12 mouse cellular contexts compared by ENCODE assay signal in the genomic region with DNA sequence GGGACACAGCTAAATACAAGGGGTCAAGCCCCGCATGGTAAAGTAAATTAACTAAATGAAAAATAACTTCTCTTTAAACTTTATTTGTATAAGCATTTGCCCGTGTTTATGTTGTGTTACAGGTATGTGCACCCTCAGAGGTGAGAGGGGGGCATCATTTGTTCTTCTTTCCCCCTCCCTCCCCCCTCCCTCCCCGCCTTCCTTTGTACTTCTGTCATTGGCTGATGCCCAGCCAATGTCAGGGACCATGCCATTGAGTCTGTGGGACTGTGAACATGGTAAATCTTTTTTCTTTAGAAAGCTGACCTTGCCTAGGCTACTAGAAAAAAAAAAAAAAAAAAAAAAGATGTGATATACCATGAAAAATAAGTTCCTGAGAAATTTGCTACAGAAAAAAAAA.
A peak's percentile ranks its signal among the peaks of the same experiment; 100 is the strongest.
DNase-seq lines count a peak whose midpoint lies in the region; ATAC-seq and TF ChIP-seq lines count a peak whose summit lies in the region.
"Had no signal": no experiment of that assay in that cellular context is flagged by ENCODE, and none has a peak within 500 bp of the region (broad histone marks: within the 10 kb centered on the region; RNA-seq: fewer than 3 reads in every experiment).

No protein-coding gene starts in this region.

- WGBS in kidney, embryonic 16.5 days = 63% methylated on average over 3 of the region's 3 CpGs
- WGBS in kidney, embryonic 14.5 days = 75% methylated on average over 3 of the region's 3 CpGs
- WGBS in hindbrain, embryonic 16.5 days = 65% methylated on average over 3 of the region's 3 CpGs

- no peak for TF ChIP-seq POLR2A in MEL (IDR thresholded peaks at IDR 0.05; ENCODE audit: control insufficient read depth in 1 of 2, insufficient read depth in 1 of 2, low read depth in 1 of 2, low read length in 2 of 2, poor library complexity in 1 of 2)

- H3K27ac ChIP-seq in gastrocnemius, adult 2 months = peak overlapping the region; percentile 71
- H3K27ac ChIP-seq in kidney, embryonic 16.5 days (ENCODE audit: low read length) = no peak overlapping the region
- no peak overlapping the region for H3K27ac ChIP-seq in kidney, embryonic 14.5 days (ENCODE audit: low read depth, low read length)
- H3K27ac ChIP-seq in MEL (ENCODE audit: control insufficient read depth, low read depth, low read length) = peak overlapping the region; percentile 79
- H3K27ac ChIP-seq in hindbrain, embryonic 16.5 days (ENCODE audit: low read depth, low read length) = peak overlapping the region; percentile 42; the same call in 1 of the 2 replicates
- H3K27ac ChIP-seq: liver, embryonic 14.5 days; midbrain, embryonic 15.5 days; stomach, postnatal 0 days had no signal

- peaks cover 2% of the 10 kb centered on the region; the same call in 1 of the 2 replicates for H3K79me2 ChIP-seq in MEL (ENCODE audit: control insufficient read depth, insufficient read depth, low read length, poor library complexity)

- DNase-seq in gastrocnemius, adult 2 months = no peak
- DNase-seq in gastrocnemius, postnatal 25 days = no peak
- peak; percentile 62 for DNase-seq in MEL (ENCODE audit: low read depth, low spot score)
- DNase-seq: thymus, postnatal 25 days had no signal

- H3K4me1 ChIP-seq in kidney, embryonic 16.5 days (ENCODE audit: insufficient read depth, low read length) = peaks cover 16% of the 10 kb centered on the region
- 0 out of 2 replicates have a peak, but pooled peaks cover 3% of the 10 kb centered on the region for H3K4me1 ChIP-seq in kidney, embryonic 14.5 days (ENCODE audit: control insufficient read depth, insufficient read depth, low read length)
- peaks cover 15 to 29% of the 10 kb centered on the region in 2 experiments for H3K4me1 ChIP-seq in MEL (ENCODE audit: control insufficient read depth in 1 of 2, insufficient read depth in 2 of 2, low read length in 2 of 2)
- peaks cover 18% of the 10 kb centered on the region for H3K4me1 ChIP-seq in hindbrain, embryonic 16.5 days (ENCODE audit: control insufficient read depth, insufficient read depth, low read depth, low read length)

- TF ChIP-seq RAD21 in MEL (IDR thresholded peaks at IDR 0.05; ENCODE audit: low read depth, low read length) = no peak

- 0 out of 2 replicates have a peak overlapping the region, but pooled peaks have one; percentile 45 for H3K4me2 ChIP-seq in kidney, embryonic 16.5 days (replicated peaks; ENCODE audit: low read depth, low read length)
- no peak overlapping the region for H3K4me2 ChIP-seq in kidney, embryonic 14.5 days (replicated peaks; ENCODE audit: low read depth, low read length)
- H3K4me2 ChIP-seq in hindbrain, embryonic 16.5 days (ENCODE audit: low read length) = peak overlapping the region; percentile 34; the same call in 1 of the 2 replicates
- H3K4me2 ChIP-seq: heart, embryonic 12.5 days; midbrain, embryonic 15.5 days had no signal

- no peaks in the 10 kb centered on the region for H3K36me3 ChIP-seq in kidney, embryonic 16.5 days (ENCODE audit: insufficient read depth, low read length)
- no peaks in the 10 kb centered on the region for H3K36me3 ChIP-seq in kidney, embryonic 14.5 days (ENCODE audit: control insufficient read depth, insufficient read depth, low read length)
- peaks cover 0 to 27% of the 10 kb centered on the region in 2 experiments; a peak in 2 of 4 replicates for H3K36me3 ChIP-seq in MEL (ENCODE audit: control insufficient read depth in 1 of 2, insufficient read depth in 2 of 2, low read length in 2 of 2)
- H3K36me3 ChIP-seq in hindbrain, embryonic 16.5 days (ENCODE audit: control insufficient read depth, insufficient read depth, low read length) = no peaks in the 10 kb centered on the region
- H3K36me3 ChIP-seq: heart, embryonic 12.5 days; midbrain, embryonic 15.5 days had no signal

- no peaks in the 10 kb centered on the region for H3K27me3 ChIP-seq in kidney, embryonic 16.5 days (ENCODE audit: insufficient read depth, low read length)
- H3K27me3 ChIP-seq in kidney, embryonic 14.5 days (ENCODE audit: control insufficient read depth, insufficient read depth, low read length) = no peaks in the 10 kb centered on the region
- peaks cover 0 to 6% of the 10 kb centered on the region in 2 experiments; a peak in 2 of 4 replicates for H3K27me3 ChIP-seq in MEL (ENCODE audit: control insufficient read depth in 1 of 2, insufficient read depth in 2 of 2, low read length in 2 of 2)
- no peaks in the 10 kb centered on the region for H3K27me3 ChIP-seq in hindbrain, embryonic 16.5 days (replicated peaks; ENCODE audit: control insufficient read depth, insufficient read depth, low read length)
- H3K27me3 ChIP-seq: heart, embryonic 12.5 days; midbrain, embryonic 15.5 days had no signal

- intact Hi-C loops in gastrocnemius, adult 2 months (cut with DNase I) = loop anchor here (5.0 kb wide), 2 partner anchors 42 to 57 kb away; no protein-coding TSS in a partner anchor

- TF ChIP-seq EP300 in MEL (IDR thresholded peaks at IDR 0.05; ENCODE audit: low read depth in 1 of 2, low read length in 2 of 2) = no peak

- no peak for ATAC-seq in kidney, embryonic 16.5 days (ENCODE audit: low FRiP score, low TSS enrichment)
- no peak for ATAC-seq in kidney, embryonic 14.5 days (ENCODE audit: low FRiP score, low TSS enrichment)
- no peak for ATAC-seq in hindbrain, embryonic 16.5 days
- ATAC-seq in erythroid progenitor cell, adult 5-6 weeks (replicated peaks; ENCODE audit: low FRiP score, poor library complexity, severe bottlenecking) = no peak

- TF ChIP-seq CTCF in gastrocnemius, adult 2 months (IDR thresholded peaks at IDR 0.05) = no peak
- TF ChIP-seq CTCF in MEL (IDR thresholded peaks at IDR 0.05 in 2 of 3, conservative IDR thresholded peaks at IDR 0.05 in 1 of 3; ENCODE audit: control insufficient read depth in 1 of 3, insufficient read depth in 1 of 3, low read depth in 2 of 3, low read length in 3 of 3, poor library complexity in 1 of 3, severe bottlenecking in 1 of 3) = no peak

- no peaks in the 10 kb centered on the region for H3K9me3 ChIP-seq in kidney, embryonic 16.5 days (ENCODE audit: low read length)
- H3K9me3 ChIP-seq in kidney, embryonic 14.5 days (ENCODE audit: control insufficient read depth, low read length) = no peaks in the 10 kb centered on the region
- H3K9me3 ChIP-seq in MEL (replicated peaks; ENCODE audit: insufficient read depth, low read length) = no peaks in the 10 kb centered on the region
- H3K9me3 ChIP-seq in hindbrain, embryonic 16.5 days (ENCODE audit: control insufficient read depth, low read length) = no peaks in the 10 kb centered on the region
- H3K9me3 ChIP-seq: heart, embryonic 12.5 days; midbrain, embryonic 15.5 days had no signal

- peak overlapping the region; percentile 60 for H3K4me3 ChIP-seq in gastrocnemius, adult 2 months
- no peak overlapping the region for H3K4me3 ChIP-seq in kidney, embryonic 16.5 days (ENCODE audit: low read length)
- H3K4me3 ChIP-seq in kidney, embryonic 14.5 days (ENCODE audit: low read length) = no peak overlapping the region
- H3K4me3 ChIP-seq in MEL (ENCODE audit: control insufficient read depth in 1 of 2, insufficient read depth in 1 of 2, low read depth in 2 of 2, low read length in 2 of 2) = peak overlapping the region; percentile 80 to 85
- H3K4me3 ChIP-seq in hindbrain, embryonic 16.5 days (ENCODE audit: low read length) = no peak overlapping the region
- H3K4me3 ChIP-seq: heart, embryonic 12.5 days; midbrain, embryonic 15.5 days had no signal

- H3K9ac ChIP-seq in kidney, embryonic 16.5 days (replicated peaks; ENCODE audit: low read length) = no peak overlapping the region
- no peak overlapping the region for H3K9ac ChIP-seq in kidney, embryonic 14.5 days (ENCODE audit: low read depth, low read length)
- peak overlapping the region; percentile 78 for H3K9ac ChIP-seq in MEL (ENCODE audit: control insufficient read depth, low read depth, low read length, poor library complexity, severe bottlenecking)
- H3K9ac ChIP-seq in hindbrain, embryonic 16.5 days (ENCODE audit: low read depth, low read length) = no peak overlapping the region
- H3K9ac ChIP-seq: heart, embryonic 12.5 days; liver, embryonic 14.5 days; midbrain, embryonic 15.5 days had no signal

TF ChIP-seq in MEL, 35 proteins besides CTCF, POLR2A, EP300 and RAD21:
- TF ChIP-seq MAX (IDR thresholded peaks at IDR 0.05; ENCODE audit: low read length) (no peak; the same call in 1 of the 2 replicates), ZNF384 (IDR thresholded peaks at IDR 0.05; ENCODE audit: low read depth, low read length) (peak; percentile 59)

Comparison
In these comparisons a context has a peak if more than half of its experiments do, and no peak if none do; other contexts are left out.
1. H3K27ac ChIP-seq: peak in gastrocnemius, adult 2 months (single experiment), MEL (single experiment) and hindbrain, embryonic 16.5 days (single experiment); none in kidney, embryonic 16.5 days (single experiment) and kidney, embryonic 14.5 days (single experiment).
2. H3K4me3 ChIP-seq: peak in gastrocnemius, adult 2 months (single experiment) and MEL (2 of 2); none in kidney, embryonic 16.5 days (single experiment), kidney, embryonic 14.5 days (single experiment) and hindbrain, embryonic 16.5 days (single experiment).